Mouse (Mus musculus): Measurements from ENCODE around the gene Naa50. TPM values are rescaled to one million over a fixed set of nuclear protein-coding genes. Genes with fewer than 3 reads are reported as not detected.

Naa50 gene
- polyA plus RNA-seq, 2 experiments = 38.6 to 71.7 TPM

- H3K4me1 ChIP-seq (ENCODE audit: control insufficient read depth, insufficient read depth, low read length) = no peaks in the 10 kb centered on the region
- H3K4me2 ChIP-seq (replicated peaks; ENCODE audit: low read depth, low read length, severe bottlenecking) = no peak overlapping the region
- H3K36me3 ChIP-seq (ENCODE audit: control insufficient read depth, insufficient read depth, low read length) = peaks cover 72% of the 10 kb centered on the region
- no peaks in the 10 kb centered on the region for H3K9me3 ChIP-seq (ENCODE audit: control insufficient read depth, low read length)
- no peak overlapping the region for H3K27ac ChIP-seq (replicated peaks; ENCODE audit: low read depth, low read length)
- ATAC-seq (ENCODE audit: low FRiP score, low read depth) (no peak), DNase-seq (ENCODE audit: low spot score) (no peak)
- 91% methylated on average over 1 of the region's 1 CpGs for WGBS
- H3K9ac ChIP-seq (ENCODE audit: low read depth, low read length, severe bottlenecking) = no peak overlapping the region
- H3K27me3 ChIP-seq (ENCODE audit: control insufficient read depth, insufficient read depth, low read length) = no peaks in the 10 kb centered on the region
- no peak for TF ChIP-seq POLR2A (IDR thresholded peaks at IDR 0.05; ENCODE audit: borderline replicate concordance, extremely low read depth, insufficient read depth, insufficient read length)
- H3K4me3 ChIP-seq (replicated peaks; ENCODE audit: low read length) = no peak overlapping the region
Observed at GRCm38 (mm10) chr16:44211054-44211414, 71.4 kb downstream of the Naa50 start.

GRCm38 (mm10) chr16:44212703-44213102 is 73.1 kb downstream of the Naa50 start:
- WGBS = 93% methylated on average over 7 of the region's 7 CpGs
- no peak for TF ChIP-seq POLR2A (IDR thresholded peaks at IDR 0.05; ENCODE audit: borderline replicate concordance, extremely low read depth, insufficient read depth, insufficient read length)
- Histone ChIP-seq H3K36me3 (ENCODE audit: control insufficient read depth, insufficient read depth, low read length) (peaks cover 75% of the 10 kb centered on the region), H3K4me2 (replicated peaks; ENCODE audit: low read depth, low read length, severe bottlenecking) (no peak overlapping the region), H3K27ac (replicated peaks; ENCODE audit: low read depth, low read length) (no peak overlapping the region), H3K9me3 (ENCODE audit: control insufficient read depth, low read length) (no peaks in the 10 kb centered on the region), H3K9ac (ENCODE audit: low read depth, low read length, severe bottlenecking) (no peak overlapping the region), H3K4me1 (ENCODE audit: control insufficient read depth, insufficient read depth, low read length) (no peaks in the 10 kb centered on the region), H3K4me3 (replicated peaks; ENCODE audit: low read length) (no peak overlapping the region), H3K27me3 (ENCODE audit: control insufficient read depth, insufficient read depth, low read length) (no peaks in the 10 kb centered on the region)
- no peak for ATAC-seq (ENCODE audit: low FRiP score, low read depth)
- DNase-seq (ENCODE audit: low spot score) = no peak

Other genes starting within 250 kb of the Naa50 start
- gene Qtrt2, start 213.0 kb upstream of the Naa50 start, polyA plus RNA-seq (2012; rRNA removed) = 57.5 and 59.7 TPM in 2 replicates
- 31.2 and 34.2 TPM in 2 replicates for gene Qtrt2, start 213.0 kb upstream of the Naa50 start, polyA plus RNA-seq (2014; fragmentation: Nextera tagmentation; extraction: Ambion mirVana)
- gene Zdhhc23, start 160.0 kb upstream of the Naa50 start, polyA plus RNA-seq (2012; rRNA removed) = 0.81 and 0.97 TPM in 2 replicates
- 0.62 and 1.3 TPM in 2 replicates for gene Zdhhc23, start 160.0 kb upstream of the Naa50 start, polyA plus RNA-seq (2014; fragmentation: Nextera tagmentation; extraction: Ambion mirVana)
- gene Gramd1c, start 76.5 kb upstream of the Naa50 start, polyA plus RNA-seq (2012; rRNA removed) = 4.1 and 4.6 TPM in 2 replicates
- 5.5 and 6.7 TPM in 2 replicates for gene Gramd1c, start 76.5 kb upstream of the Naa50 start, polyA plus RNA-seq (2014; fragmentation: Nextera tagmentation; extraction: Ambion mirVana)
- gene Atp6v1a, start 125 bp upstream of the Naa50 start, polyA plus RNA-seq (2012; rRNA removed) = 31.6 and 32.9 TPM in 2 replicates
- 56.8 and 64.4 TPM in 2 replicates for gene Atp6v1a, start 125 bp upstream of the Naa50 start, polyA plus RNA-seq (2014; fragmentation: Nextera tagmentation; extraction: Ambion mirVana)
- 9.2 and 10.3 TPM in 2 replicates for gene Usf3, start 33.4 kb downstream of the Naa50 start, polyA plus RNA-seq (2012; rRNA removed)
- gene Usf3, start 33.4 kb downstream of the Naa50 start, polyA plus RNA-seq (2014; fragmentation: Nextera tagmentation; extraction: Ambion mirVana) = 4.7 and 5.1 TPM in 2 replicates
- gene Sidt1, start 193.4 kb downstream of the Naa50 start, polyA plus RNA-seq (2012; rRNA removed) = 0.79 and 1.1 TPM in 2 replicates
- gene Sidt1, start 193.4 kb downstream of the Naa50 start, polyA plus RNA-seq (2014; fragmentation: Nextera tagmentation; extraction: Ambion mirVana) = 0.12 and 0.40 TPM in 2 replicates
- 30.0 and 34.4 TPM in 2 replicates for gene Spice1, start 207.3 kb downstream of the Naa50 start, polyA plus RNA-seq (2012; rRNA removed)
- gene Spice1, start 207.3 kb downstream of the Naa50 start, polyA plus RNA-seq (2014; fragmentation: Nextera tagmentation; extraction: Ambion mirVana) = 25.6 and 28.9 TPM in 2 replicates

Measured in limb, embryonic 14.5 days (tissue).